Mouse (Mus musculus) liver, postnatal 0 days (tissue): ENCODE results near the gene Sohlh1. TPM values are rescaled to one million over a fixed set of nuclear protein-coding genes. Genes with fewer than 3 reads are reported as not detected.

Experiments used
- ATAC-seq: fragments of 200-750 bp; cut with Nextera tagmentation; 2 replicates; pipeline ENCODE4 v1.8.0; 2017; ENCODE audit warnings: mild to moderate bottlenecking, moderate library complexity
- DNase-seq: peaks from one replicate; pipeline ENCODE4 v3.0.0-alpha.2; 2016
- H3K27ac ChIP-seq: fragments of 300-500 bp; sonication (generic); 2 replicates; pipeline ENCODE4 v1.5.1; 2014; ENCODE audit warnings: antibody characterized with exemption, moderate library complexity, mild to moderate bottlenecking, low read depth
- H3K27me3 ChIP-seq: fragments of 300-500 bp; sonication (generic); 2 replicates; pipeline ENCODE4 v1.6.1; 2014; ENCODE audit warnings: low read length, control low read depth, mixed read lengths; ENCODE audit not compliant: insufficient read depth
- H3K36me3 ChIP-seq: fragments of 300-500 bp; sonication (generic); replicated peaks from 2 replicates; pipeline ENCODE4 v1.6.1; 2014; ENCODE audit warnings: mild to moderate bottlenecking, control low read depth, low read length, moderate library complexity, mixed read lengths; ENCODE audit not compliant: insufficient read depth
- H3K4me1 ChIP-seq: fragments of 300-500 bp; sonication (generic); 2 replicates; pipeline ENCODE4 v1.6.1; 2014; ENCODE audit warnings: antibody characterized with exemption, mild to moderate bottlenecking, control low read depth; ENCODE audit not compliant: insufficient read depth
- H3K4me2 ChIP-seq: fragments of 300-500 bp; sonication (generic); 2 replicates; pipeline ENCODE4 v1.6.1; 2014; ENCODE audit warnings: low read depth, mild to moderate bottlenecking, low read length, moderate library complexity, mixed read lengths
- H3K4me3 ChIP-seq: fragments of 300-500 bp; sonication (generic); 2 replicates; pipeline ENCODE4 v1.5.1; 2014; ENCODE audit warnings: low read depth, low read length
- H3K9ac ChIP-seq: fragments of 300-500 bp; sonication (generic); replicated peaks from 2 replicates; pipeline ENCODE4 v1.6.1; 2014; ENCODE audit warnings: mild to moderate bottlenecking, moderate library complexity
- H3K9me3 ChIP-seq: fragments of 300-500 bp; sonication (generic); 2 replicates; pipeline ENCODE4 v1.6.1; 2016; ENCODE audit warnings: mild to moderate bottlenecking, control low read depth, low read length, mixed read lengths
- CTCF ChIP-seq: sonication (generic); IDR thresholded peaks from 2 replicates; pipeline ENCODE4 v1.5.1; 2016; ENCODE audit warnings: antibody characterized with exemption, low read depth
- EP300 ChIP-seq: IDR thresholded peaks from 2 replicates; pipeline ENCODE4 v1.6.1; 2016; ENCODE audit warnings: antibody characterized with exemption, low read depth, mild to moderate bottlenecking
- WGBS: fragments of 180-500 bp; shearing (Covaris S2); extraction: QIAGEN DNeasy Blood & Tissue Kit; methylation state at CpG from one replicate; pipeline ENCODE4 v1.1.7; 2014; ENCODE audit not compliant: insufficient replicate concordance; 5-methylcytosine and 5-hydroxymethylcytosine counted together
- polyA plus RNA-seq: library from polyadenylated mRNA; unstranded; fragments of >200 nt; fragmentation: Nextera tagmentation; extraction: Ambion mirVana; gene quantifications from 2 replicates; pipeline ENCODE4 v1.2.1, GENCODE M21; 2015

The Sohlh1 gene
- not detected in 2 replicates for polyA plus RNA-seq

GRCm38 (mm10) chr2:25847226-25847625 lies at the start of gene Sohlh1:
Gene Sohlh1 (minus strand): TSS chr2:25847248.
- H3K36me3 ChIP-seq = no peaks in the 10 kb centered on the region
- TF ChIP-seq CTCF (no peak), EP300 (no peak)
- DNase-seq (no peak), ATAC-seq (no peak)
- H3K4me3 ChIP-seq = no peak within 1 kb of the TSS
- no peaks in the 10 kb centered on the region for H3K4me1 ChIP-seq
- no peak within 1 kb of the TSS for H3K27ac ChIP-seq
- 74% methylated on average over 16 of the region's 16 CpGs for WGBS
- no peaks in the 10 kb centered on the region for H3K9me3 ChIP-seq
- H3K9ac ChIP-seq = no peak within 1 kb of the TSS
- no peak within 1 kb of the TSS for H3K4me2 ChIP-seq
- no peaks in the 10 kb centered on the region; the same call in 1 of the 2 replicates for H3K27me3 ChIP-seq

- Histone ChIP-seq H3K4me1 (no peaks in the 10 kb centered on the region), H3K36me3 (no peaks in the 10 kb centered on the region), H3K4me2 (no peak overlapping the region), H3K9me3 (no peaks in the 10 kb centered on the region), H3K9ac (no peak overlapping the region), H3K27ac (no peak overlapping the region), H3K27me3 (no peaks in the 10 kb centered on the region), H3K4me3 (no peak overlapping the region)
- DNase-seq (no peak), ATAC-seq (no peak)
- 57% methylated on average over 7 of the region's 7 CpGs for WGBS
- TF ChIP-seq EP300 (no peak), CTCF (0 out of 2 replicates have a peak, but pooled peaks have one; percentile 8)
These were observed 45.4 kb upstream of the Sohlh1 start for GRCm38 (mm10) chr2:25892440-25892839.

- H3K36me3 ChIP-seq = no peaks in the 10 kb centered on the region
- no peaks in the 10 kb centered on the region for H3K27me3 ChIP-seq
- ATAC-seq = no peak
- no peaks in the 10 kb centered on the region for H3K4me1 ChIP-seq
- H3K27ac ChIP-seq = no peak overlapping the region
- no peak overlapping the region for H3K4me2 ChIP-seq
- H3K9ac ChIP-seq = no peak overlapping the region
- no peak overlapping the region for H3K4me3 ChIP-seq
- no peaks in the 10 kb centered on the region for H3K9me3 ChIP-seq
- 22% methylated on average over 5 of the region's 5 CpGs for WGBS
- DNase-seq = no peak
- TF ChIP-seq EP300 (no peak), CTCF (no peak)
These were observed 41.1 kb upstream of the Sohlh1 start for GRCm38 (mm10) chr2:25888144-25888543.

- H3K27me3 ChIP-seq = no peaks in the 10 kb centered on the region
- TF ChIP-seq CTCF (no peak), EP300 (no peak)
- no peaks in the 10 kb centered on the region for H3K36me3 ChIP-seq
- DNase-seq (no peak), ATAC-seq (peak; percentile 56)
- WGBS = 50% methylated on average over 8 of the region's 8 CpGs
- no peaks in the 10 kb centered on the region for H3K9me3 ChIP-seq
- no peaks in the 10 kb centered on the region for H3K4me1 ChIP-seq
- no peak overlapping the region for H3K4me2 ChIP-seq
- no peak overlapping the region for H3K4me3 ChIP-seq
- no peak overlapping the region for H3K27ac ChIP-seq
- no peak overlapping the region for H3K9ac ChIP-seq
These were observed 40.2 kb upstream of the Sohlh1 start for GRCm38 (mm10) chr2:25887226-25887625.

GRCm38 (mm10) chr2:25884756-25885155 lies 37.7 kb upstream of the Sohlh1 start:
- no peaks in the 10 kb centered on the region for H3K36me3 ChIP-seq
- H3K27me3 ChIP-seq = no peaks in the 10 kb centered on the region
- no peaks in the 10 kb centered on the region for H3K4me1 ChIP-seq
- H3K9me3 ChIP-seq = no peaks in the 10 kb centered on the region
- H3K9ac ChIP-seq = no peak overlapping the region
- H3K4me3 ChIP-seq = no peak overlapping the region
- WGBS = 71% methylated on average over 3 of the region's 3 CpGs
- no peak overlapping the region for H3K27ac ChIP-seq
- H3K4me2 ChIP-seq = no peak overlapping the region
- TF ChIP-seq EP300 (no peak), CTCF (no peak)
- DNase-seq = no peak
- no peak for ATAC-seq

GRCm38 (mm10) chr2:25882276-25882675 lies 35.2 kb upstream of the Sohlh1 start:
- Histone ChIP-seq H3K4me2 (no peak overlapping the region), H3K4me3 (no peak overlapping the region), H3K27ac (no peak overlapping the region), H3K36me3 (no peaks in the 10 kb centered on the region), H3K27me3 (peaks cover 23% of the 10 kb centered on the region), H3K9me3 (no peaks in the 10 kb centered on the region), H3K9ac (no peak overlapping the region), H3K4me1 (no peaks in the 10 kb centered on the region)
- TF ChIP-seq CTCF (no peak), EP300 (no peak)
- DNase-seq = no peak
- 10% methylated on average over 1 of the region's 1 CpGs for WGBS
- ATAC-seq = no peak

GRCm38 (mm10) chr2:25879061-25879460 lies 32.0 kb upstream of the Sohlh1 start:
- Histone ChIP-seq H3K4me1 (no peaks in the 10 kb centered on the region), H3K27ac (no peak overlapping the region), H3K9ac (no peak overlapping the region), H3K4me2 (no peak overlapping the region), H3K36me3 (no peaks in the 10 kb centered on the region), H3K4me3 (no peak overlapping the region), H3K9me3 (no peaks in the 10 kb centered on the region), H3K27me3 (peaks cover 27% of the 10 kb centered on the region)
- ATAC-seq (no peak), DNase-seq (no peak)
- WGBS = 69% methylated on average over 4 of the region's 4 CpGs
- TF ChIP-seq EP300 (no peak), CTCF (no peak)
